Mouse (Mus musculus) erythroblast, embryonic 14.5 days (primary cell): ENCODE measurements around the gene Unc79. TPM values are rescaled to one million over a fixed set of nuclear protein-coding genes. Genes with fewer than 3 reads are reported as not detected.

Experiments
- H3K27me3 ChIP-seq: 2 replicates; pipeline ENCODE4 v1.6.1; 2012; ENCODE audit warnings: inconsistent platforms; ENCODE audit not compliant: control insufficient read depth
- H3K36me3 ChIP-seq: 2 replicates; pipeline ENCODE4 v1.6.1; 2012; ENCODE audit warnings: mild to moderate bottlenecking, inconsistent platforms; ENCODE audit not compliant: control insufficient read depth
- H3K4me1 ChIP-seq: 2 replicates; pipeline ENCODE4 v1.6.1; 2012; ENCODE audit warnings: inconsistent platforms; ENCODE audit not compliant: control insufficient read depth
- H3K4me3 ChIP-seq: replicated peaks from 2 replicates; pipeline ENCODE3; 2012; ENCODE audit warnings: moderate library complexity, mild to moderate bottlenecking, inconsistent platforms
- H3K9me3 ChIP-seq: 2 replicates; pipeline ENCODE4 v1.6.1; 2012; ENCODE audit warnings: low read length, inconsistent platforms, mixed read lengths; ENCODE audit not compliant: control insufficient read depth
- GATA1 ChIP-seq: IDR thresholded peaks from 2 replicates; pipeline ENCODE4 v1.6.1; 2012; ENCODE audit warnings: low read length, inconsistent platforms, mixed read lengths
- TAL1 ChIP-seq: IDR thresholded peaks from 3 replicates; pipeline ENCODE4 v1.6.1; 2012; ENCODE audit warnings: low read length, inconsistent platforms, mixed read lengths
- polyA plus RNA-seq: library from polyadenylated mRNA; stranded (reverse); fragments of >175 nt; gene quantifications from 2 replicates; pipeline ENCODE4 v1.2.3, GENCODE M21; 2012

Gene Unc79
- polyA plus RNA-seq, 1 experiment: not detected

- no peaks in the 10 kb centered on the region for H3K27me3 ChIP-seq
- no peak for TF ChIP-seq GATA1
- no peak for TF ChIP-seq TAL1
- H3K4me1 ChIP-seq: no peaks in the 10 kb centered on the region
- no peaks in the 10 kb centered on the region for H3K36me3 ChIP-seq
- H3K4me3 ChIP-seq: no peak overlapping the region
- H3K9me3 ChIP-seq: no peaks in the 10 kb centered on the region
These were observed 214.9 kb downstream of the Unc79 start for GRCm38 (mm10) chr12:103163596-103163995.

- Histone ChIP-seq H3K36me3 (no peaks in the 10 kb centered on the region), H3K4me3 (no peak overlapping the region), H3K9me3 (no peaks in the 10 kb centered on the region), H3K4me1 (no peaks in the 10 kb centered on the region), H3K27me3 (no peaks in the 10 kb centered on the region)
- TF ChIP-seq GATA1: no peak
- TF ChIP-seq TAL1: no peak
These were observed 215.7 kb downstream of the Unc79 start for GRCm38 (mm10) chr12:103164101-103165030.

- no peaks in the 10 kb centered on the region for H3K4me1 ChIP-seq
- no peaks in the 10 kb centered on the region for H3K36me3 ChIP-seq
- no peak overlapping the region for H3K4me3 ChIP-seq
- no peak for TF ChIP-seq TAL1
- TF ChIP-seq GATA1: no peak
- no peaks in the 10 kb centered on the region for H3K9me3 ChIP-seq
- no peaks in the 10 kb centered on the region for H3K27me3 ChIP-seq
These were observed 220.2 kb downstream of the Unc79 start for GRCm38 (mm10) chr12:103168892-103169291.

- Histone ChIP-seq H3K27me3 (no peaks in the 10 kb centered on the region), H3K4me1 (no peaks in the 10 kb centered on the region), H3K36me3 (no peaks in the 10 kb centered on the region), H3K4me3 (no peak overlapping the region), H3K9me3 (no peaks in the 10 kb centered on the region)
- no peak for TF ChIP-seq GATA1
- TF ChIP-seq TAL1: no peak
These were observed 234.4 kb downstream of the Unc79 start for GRCm38 (mm10) chr12:103183057-103183456.

GRCm38 (mm10) chr12:103187020-103187419 is 238.4 kb downstream of the Unc79 start:
- no peaks in the 10 kb centered on the region for H3K27me3 ChIP-seq
- no peak overlapping the region for H3K4me3 ChIP-seq
- H3K4me1 ChIP-seq: no peaks in the 10 kb centered on the region
- H3K36me3 ChIP-seq: no peaks in the 10 kb centered on the region
- TF ChIP-seq GATA1 (no peak), TAL1 (no peak)
- H3K9me3 ChIP-seq: no peaks in the 10 kb centered on the region

GRCm38 (mm10) chr12:103188223-103188622 is 239.6 kb downstream of the Unc79 start:
- no peaks in the 10 kb centered on the region for H3K27me3 ChIP-seq
- no peaks in the 10 kb centered on the region for H3K4me1 ChIP-seq
- TF ChIP-seq GATA1 (no peak), TAL1 (no peak)
- H3K9me3 ChIP-seq: no peaks in the 10 kb centered on the region
- no peaks in the 10 kb centered on the region for H3K36me3 ChIP-seq
- no peak overlapping the region for H3K4me3 ChIP-seq

- no peaks in the 10 kb centered on the region for H3K27me3 ChIP-seq
- no peak overlapping the region for H3K4me3 ChIP-seq
- H3K36me3 ChIP-seq: no peaks in the 10 kb centered on the region
- TF ChIP-seq TAL1 (no peak), GATA1 (no peak)
- no peaks in the 10 kb centered on the region for H3K9me3 ChIP-seq
- no peaks in the 10 kb centered on the region for H3K4me1 ChIP-seq
These were observed 241.1 kb downstream of the Unc79 start for GRCm38 (mm10) chr12:103189771-103190170.

- no peaks in the 10 kb centered on the region for H3K4me1 ChIP-seq
- no peak overlapping the region for H3K4me3 ChIP-seq
- H3K27me3 ChIP-seq: no peaks in the 10 kb centered on the region
- no peak for TF ChIP-seq GATA1
- no peak for TF ChIP-seq TAL1
- H3K9me3 ChIP-seq: no peaks in the 10 kb centered on the region
- H3K36me3 ChIP-seq: no peaks in the 10 kb centered on the region
These were observed 244.3 kb downstream of the Unc79 start for GRCm38 (mm10) chr12:103192996-103193395.

GRCm38 (mm10) chr12:103202592-103203544 is 254.2 kb downstream of the Unc79 start:
- Histone ChIP-seq H3K4me1 (no peaks in the 10 kb centered on the region), H3K9me3 (no peaks in the 10 kb centered on the region), H3K27me3 (no peaks in the 10 kb centered on the region), H3K36me3 (no peaks in the 10 kb centered on the region), H3K4me3 (no peak overlapping the region)
- TF ChIP-seq TAL1 (no peak), GATA1 (no peak)
